Mouse (Mus musculus) inflammation-experienced regulatory T-cells, adult 6 months (primary cell): ENCODE data around the gene Neurog1. TPM values are rescaled to one million over a fixed set of nuclear protein-coding genes. Genes with fewer than 3 reads are reported as not detected.

ENCODE experiments used
- ATAC-seq: one replicate; pipeline ENCODE4 v1.8.0; 2017
- polyA plus RNA-seq, 3 experiments: library from polyadenylated mRNA; unstranded; fragments of 100-300 nt; shearing (Covaris generic); gene quantifications; one replicate each; pipeline ENCODE4 v1.2.1; 2017

The Neurog1 gene
- polyA plus RNA-seq, 3 experiments from 2014 or later = not detected

GRCm38 (mm10) chr13:56257469-56258153 is 5.6 kb upstream of the Neurog1 start:
- no peak for ATAC-seq

GRCm38 (mm10) chr13:56256716-56257299 is 4.8 kb upstream of the Neurog1 start:
- ATAC-seq = no peak

- no peak for ATAC-seq
Observed at GRCm38 (mm10) chr13:56253379-56253778, 1.4 kb upstream of the Neurog1 start.

- no peak for ATAC-seq
Observed at GRCm38 (mm10) chr13:56252783-56253182, 820 bp upstream of the Neurog1 start.

- no peak for ATAC-seq
Observed at GRCm38 (mm10) chr13:56251176-56251923, 613 bp downstream of the Neurog1 start.

- no peak for ATAC-seq
Observed at GRCm38 (mm10) chr13:56250551-56251161, 1.3 kb downstream of the Neurog1 start.

- no peak for ATAC-seq
Observed at GRCm38 (mm10) chr13:56249593-56250341, 2.2 kb downstream of the Neurog1 start.

GRCm38 (mm10) chr13:56243104-56243503 is 8.9 kb downstream of the Neurog1 start:
- ATAC-seq = no peak

- no peak for ATAC-seq
Observed at GRCm38 (mm10) chr13:56240012-56240770, 11.8 kb downstream of the Neurog1 start.

- ATAC-seq = no peak
Observed at GRCm38 (mm10) chr13:56237905-56238304, 14.1 kb downstream of the Neurog1 start.

GRCm38 (mm10) chr13:56236194-56236593 is 15.8 kb downstream of the Neurog1 start:
- ATAC-seq = no peak

- no peak for ATAC-seq
Observed at GRCm38 (mm10) chr13:56228790-56229189, 23.2 kb downstream of the Neurog1 start.

- ATAC-seq = no peak
Observed at GRCm38 (mm10) chr13:56226175-56226954, 25.6 kb downstream of the Neurog1 start.

- no peak for ATAC-seq
Observed at GRCm38 (mm10) chr13:56223625-56224024, 28.3 kb downstream of the Neurog1 start.

GRCm38 (mm10) chr13:56222849-56223246 is 29.1 kb downstream of the Neurog1 start:
- no peak for ATAC-seq

- ATAC-seq = no peak
Observed at GRCm38 (mm10) chr13:56221995-56222848, 29.7 kb downstream of the Neurog1 start.

GRCm38 (mm10) chr13:56221129-56221910 is 30.6 kb downstream of the Neurog1 start:
- ATAC-seq = no peak

- no peak for ATAC-seq
Observed at GRCm38 (mm10) chr13:56219254-56219653, 32.7 kb downstream of the Neurog1 start.

GRCm38 (mm10) chr13:56216090-56216489 is 35.9 kb downstream of the Neurog1 start:
- no peak for ATAC-seq
